Mouse (Mus musculus): ENCODE results near the gene Arcn1. TPM values are rescaled to one million over a fixed set of nuclear protein-coding genes. Genes with fewer than 3 reads are reported as not detected.
A peak's percentile ranks its signal among the peaks of the same experiment; 100 is the strongest.
"Not testable (repeated sequence)": the region's sequence is repeated elsewhere in the genome, so short reads cannot be mapped to it uniquely, and the experiment has no call there.

Gene Arcn1
- polyA plus RNA-seq, 1 experiment from 2014 or later: 138 TPM

DNA sequence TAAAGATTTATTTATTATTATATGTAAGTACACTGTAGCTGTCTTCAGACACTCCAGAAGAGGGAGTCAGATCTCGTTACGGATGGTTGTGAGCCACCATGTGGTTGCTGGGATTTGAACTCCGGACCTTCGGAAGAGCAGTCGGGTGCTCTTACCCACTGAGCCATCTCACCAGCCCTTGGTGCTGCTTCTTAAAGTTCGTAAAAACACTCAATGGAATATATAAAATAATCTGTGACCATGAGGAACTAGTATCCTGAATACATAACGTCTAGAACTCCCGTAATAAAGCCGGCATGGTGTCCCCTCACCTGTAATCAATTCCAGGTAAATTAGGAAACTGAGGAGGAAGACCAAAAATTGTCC lies 367 bp upstream of the Arcn1 start:
- 45% methylated on average over 7 of the region's 9 CpGs for WGBS
- not testable (repeated sequence) for H3K9ac ChIP-seq (ENCODE audit: low read length); H3K27me3 ChIP-seq (replicated peaks; ENCODE audit: control insufficient read depth, insufficient read depth, low read length); ATAC-seq; H3K4me1 ChIP-seq (ENCODE audit: control insufficient read depth, insufficient read depth, low read length); DNase-seq (ENCODE audit: low spot score); H3K36me3 ChIP-seq (ENCODE audit: control insufficient read depth, insufficient read depth, low read length); H3K9me3 ChIP-seq (replicated peaks; ENCODE audit: control insufficient read depth, low read length); H3K27ac ChIP-seq (ENCODE audit: low read depth, low read length)
- peak overlapping the region; percentile 99 for H3K4me3 ChIP-seq (ENCODE audit: low read depth, low read length)
- peak overlapping the region; percentile 65; the same call in 1 of the 2 replicates for H3K4me2 ChIP-seq (ENCODE audit: low read length)

DNA sequence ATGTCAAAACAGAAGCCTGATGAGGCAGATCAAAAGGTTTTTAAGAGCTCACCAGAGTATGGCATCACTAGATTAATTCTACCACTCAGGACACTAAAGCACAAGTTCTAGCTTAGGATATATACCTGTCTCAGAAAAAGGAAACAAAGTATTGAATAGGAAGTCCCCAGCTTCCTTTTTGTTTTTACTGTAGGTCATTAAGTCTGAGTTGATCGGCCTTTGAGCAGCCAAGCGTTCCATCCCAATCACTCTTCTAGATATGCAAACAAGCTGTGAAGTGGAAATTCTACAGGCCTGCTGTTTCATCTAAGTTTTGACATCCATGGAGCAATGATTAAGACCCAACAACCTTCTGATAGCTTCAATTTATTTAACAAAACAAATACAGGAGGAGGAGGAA lies 6.8 kb downstream of the Arcn1 start:
- 95% methylated on average over 2 of the region's 2 CpGs for WGBS
- Histone ChIP-seq H3K4me3 (ENCODE audit: low read depth, low read length) (no peak overlapping the region), H3K27me3 (replicated peaks; ENCODE audit: control insufficient read depth, insufficient read depth, low read length) (no peaks in the 10 kb centered on the region), H3K36me3 (ENCODE audit: control insufficient read depth, insufficient read depth, low read length) (peaks cover 31% of the 10 kb centered on the region), H3K4me2 (ENCODE audit: low read length) (no peak overlapping the region), H3K9ac (ENCODE audit: low read length) (no peak overlapping the region), H3K4me1 (ENCODE audit: control insufficient read depth, insufficient read depth, low read length) (peaks cover under 1% of the 10 kb centered on the region; the same call in 1 of the 2 replicates), H3K27ac (ENCODE audit: low read depth, low read length) (no peak overlapping the region), H3K9me3 (replicated peaks; ENCODE audit: control insufficient read depth, low read length) (no peaks in the 10 kb centered on the region)
- ATAC-seq (no peak), DNase-seq (ENCODE audit: low spot score) (no peak)

- H3K27me3 ChIP-seq (replicated peaks; ENCODE audit: control insufficient read depth, insufficient read depth, low read length): no peaks in the 10 kb centered on the region
- H3K36me3 ChIP-seq (ENCODE audit: control insufficient read depth, insufficient read depth, low read length): peaks cover 81% of the 10 kb centered on the region
- WGBS: 96% methylated on average over 7 of the region's 7 CpGs
- ATAC-seq (no peak), DNase-seq (ENCODE audit: low spot score) (no peak)
- H3K9me3 ChIP-seq (replicated peaks; ENCODE audit: control insufficient read depth, low read length): no peaks in the 10 kb centered on the region
- H3K27ac ChIP-seq (ENCODE audit: low read depth, low read length): no peak overlapping the region
- no peak overlapping the region for H3K4me2 ChIP-seq (ENCODE audit: low read length)
- no peaks in the 10 kb centered on the region for H3K4me1 ChIP-seq (ENCODE audit: control insufficient read depth, insufficient read depth, low read length)
- H3K4me3 ChIP-seq (ENCODE audit: low read depth, low read length): no peak overlapping the region
- no peak overlapping the region for H3K9ac ChIP-seq (ENCODE audit: low read length)
Measured at GRCm38 (mm10) chr9:44748473-44748872, 19.2 kb downstream of the Arcn1 start.

- ATAC-seq: no peak
- no peaks in the 10 kb centered on the region for H3K27me3 ChIP-seq (replicated peaks; ENCODE audit: control insufficient read depth, insufficient read depth, low read length)
- no peak overlapping the region for H3K27ac ChIP-seq (ENCODE audit: low read depth, low read length)
- DNase-seq (ENCODE audit: low spot score): no peak
- no peak overlapping the region for H3K4me2 ChIP-seq (ENCODE audit: low read length)
- H3K36me3 ChIP-seq (ENCODE audit: control insufficient read depth, insufficient read depth, low read length): peaks cover 87% of the 10 kb centered on the region
- H3K4me1 ChIP-seq (ENCODE audit: control insufficient read depth, insufficient read depth, low read length): no peaks in the 10 kb centered on the region
- WGBS: 96% methylated on average over 3 of the region's 3 CpGs
- H3K9me3 ChIP-seq (replicated peaks; ENCODE audit: control insufficient read depth, low read length): no peaks in the 10 kb centered on the region
- no peak overlapping the region for H3K9ac ChIP-seq (ENCODE audit: low read length)
- no peak overlapping the region for H3K4me3 ChIP-seq (ENCODE audit: low read depth, low read length)
Measured at GRCm38 (mm10) chr9:44747341-44747740, 20.3 kb downstream of the Arcn1 start.

DNA sequence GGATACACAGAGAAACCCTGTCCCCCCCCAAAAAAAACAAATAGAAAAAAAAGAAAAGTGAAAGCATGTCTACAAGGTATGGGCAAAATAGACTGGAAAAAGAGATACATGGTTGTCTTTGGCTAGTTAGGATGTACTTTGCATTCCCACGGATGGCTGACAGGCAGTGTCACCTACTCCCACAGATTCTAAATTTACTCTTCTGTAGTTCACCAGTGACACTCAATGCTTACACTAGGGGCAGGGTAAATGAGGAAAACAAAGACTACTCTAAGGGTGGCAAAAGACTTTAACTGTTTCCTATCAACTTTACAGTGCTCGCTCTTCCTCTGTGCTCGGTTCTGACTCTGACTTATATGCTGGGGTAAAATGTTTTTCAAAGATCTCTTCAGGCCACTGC lies 21.0 kb downstream of the Arcn1 start:
- DNase-seq (ENCODE audit: low spot score) (no peak), ATAC-seq (no peak)
- 95% methylated on average over 3 of the region's 3 CpGs for WGBS
- Histone ChIP-seq H3K9ac (ENCODE audit: low read length) (no peak overlapping the region), H3K9me3 (replicated peaks; ENCODE audit: control insufficient read depth, low read length) (no peaks in the 10 kb centered on the region), H3K36me3 (ENCODE audit: control insufficient read depth, insufficient read depth, low read length) (peaks cover 83% of the 10 kb centered on the region), H3K4me3 (ENCODE audit: low read depth, low read length) (no peak overlapping the region), H3K4me1 (ENCODE audit: control insufficient read depth, insufficient read depth, low read length) (no peaks in the 10 kb centered on the region), H3K27me3 (replicated peaks; ENCODE audit: control insufficient read depth, insufficient read depth, low read length) (no peaks in the 10 kb centered on the region), H3K4me2 (ENCODE audit: low read length) (no peak overlapping the region), H3K27ac (ENCODE audit: low read depth, low read length) (no peak overlapping the region)

DNA sequence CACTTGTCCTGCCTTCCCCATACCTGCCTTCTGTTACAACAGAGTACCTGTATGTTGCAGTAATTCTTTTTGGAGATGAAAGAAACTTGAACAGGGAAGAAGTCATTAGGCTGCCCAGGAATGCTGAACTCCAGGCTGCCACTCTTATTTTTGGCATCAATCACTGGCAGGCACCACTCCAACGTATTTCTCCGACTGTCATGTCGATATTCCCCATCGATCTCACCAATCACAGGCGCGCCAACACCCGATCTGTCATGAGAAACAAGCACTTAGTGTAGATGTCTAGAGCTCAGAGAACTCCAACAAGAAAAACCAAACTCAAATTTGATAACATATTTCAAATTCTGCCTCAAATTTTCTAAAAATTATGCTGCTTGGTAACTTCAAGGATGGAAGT lies 22.3 kb downstream of the Arcn1 start:
- Histone ChIP-seq H3K27me3 (replicated peaks; ENCODE audit: control insufficient read depth, insufficient read depth, low read length) (no peaks in the 10 kb centered on the region), H3K9me3 (replicated peaks; ENCODE audit: control insufficient read depth, low read length) (no peaks in the 10 kb centered on the region), H3K4me2 (ENCODE audit: low read length) (no peak overlapping the region), H3K27ac (ENCODE audit: low read depth, low read length) (no peak overlapping the region), H3K36me3 (ENCODE audit: control insufficient read depth, insufficient read depth, low read length) (peaks cover 76% of the 10 kb centered on the region), H3K4me3 (ENCODE audit: low read depth, low read length) (no peak overlapping the region), H3K4me1 (ENCODE audit: control insufficient read depth, insufficient read depth, low read length) (no peaks in the 10 kb centered on the region), H3K9ac (ENCODE audit: low read length) (no peak overlapping the region)
- ATAC-seq (no peak), DNase-seq (ENCODE audit: low spot score) (no peak)
- 82% methylated on average over 7 of the region's 7 CpGs for WGBS

GRCm38 (mm10) chr9:44740663-44741192 lies 26.9 kb downstream of the Arcn1 start:
- H3K4me2 ChIP-seq (ENCODE audit: low read length): no peak overlapping the region
- H3K4me1 ChIP-seq (ENCODE audit: control insufficient read depth, insufficient read depth, low read length): no peaks in the 10 kb centered on the region
- WGBS: 89% methylated on average over 1 of the region's 1 CpGs
- H3K27me3 ChIP-seq (replicated peaks; ENCODE audit: control insufficient read depth, insufficient read depth, low read length): no peaks in the 10 kb centered on the region; the same call in 1 of the 2 replicates
- ATAC-seq (no peak), DNase-seq (ENCODE audit: low spot score) (no peak)
- H3K27ac ChIP-seq (ENCODE audit: low read depth, low read length): no peak overlapping the region
- H3K9me3 ChIP-seq (replicated peaks; ENCODE audit: control insufficient read depth, low read length): no peaks in the 10 kb centered on the region
- no peak overlapping the region for H3K9ac ChIP-seq (ENCODE audit: low read length)
- H3K36me3 ChIP-seq (ENCODE audit: control insufficient read depth, insufficient read depth, low read length): peaks cover 43% of the 10 kb centered on the region
- H3K4me3 ChIP-seq (ENCODE audit: low read depth, low read length): no peak overlapping the region

DNA sequence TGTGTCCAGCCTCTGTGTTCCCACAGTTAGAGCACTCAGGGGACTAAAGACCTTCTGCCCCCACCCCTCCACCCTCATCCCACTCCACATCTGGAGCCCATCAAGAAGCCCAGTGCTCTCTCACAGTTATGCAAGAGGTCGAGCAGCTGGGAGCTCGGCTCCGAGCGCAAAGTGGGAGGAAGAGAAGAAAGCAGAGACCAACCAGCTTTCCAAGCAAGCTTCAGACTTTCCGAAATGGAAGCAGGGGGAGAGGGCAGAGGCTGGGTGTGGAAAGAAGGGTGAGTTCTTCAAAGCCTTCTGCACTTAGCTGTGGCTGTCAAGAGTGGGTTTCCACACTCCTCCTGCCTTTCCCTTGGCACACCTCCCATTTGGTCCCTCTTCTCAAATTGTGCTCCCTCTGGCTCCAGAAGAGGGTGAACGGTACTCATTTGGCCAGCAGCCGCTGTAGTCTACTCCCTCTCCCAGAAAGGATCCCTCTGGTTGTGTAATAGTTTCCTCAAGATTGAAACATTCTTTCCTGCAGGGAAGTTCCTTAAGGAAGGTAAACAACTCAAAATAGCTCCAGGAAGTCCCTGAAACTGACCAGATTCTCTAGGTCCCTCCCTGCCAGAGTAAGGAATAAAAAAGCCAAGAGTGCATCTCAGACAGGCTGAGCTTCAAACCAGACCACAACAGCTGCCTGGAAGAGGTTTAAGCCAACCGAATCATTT lies 30.2 kb downstream of the Arcn1 start:
- 76% methylated on average over 8 of the region's 8 CpGs for WGBS
- Histone ChIP-seq H3K9me3 (replicated peaks; ENCODE audit: control insufficient read depth, low read length) (no peaks in the 10 kb centered on the region), H3K9ac (ENCODE audit: low read length) (no peak overlapping the region), H3K36me3 (ENCODE audit: control insufficient read depth, insufficient read depth, low read length) (peaks cover 11% of the 10 kb centered on the region), H3K27me3 (replicated peaks; ENCODE audit: control insufficient read depth, insufficient read depth, low read length) (no peaks in the 10 kb centered on the region; the same call in 1 of the 2 replicates), H3K4me2 (ENCODE audit: low read length) (no peak overlapping the region), H3K27ac (ENCODE audit: low read depth, low read length) (no peak overlapping the region), H3K4me1 (ENCODE audit: control insufficient read depth, insufficient read depth, low read length) (peaks cover 15% of the 10 kb centered on the region), H3K4me3 (ENCODE audit: low read depth, low read length) (no peak overlapping the region)
- DNase-seq (ENCODE audit: low spot score) (no peak), ATAC-seq (no peak)

GRCm38 (mm10) chr9:44736301-44736700 lies 31.3 kb downstream of the Arcn1 start:
- no peaks in the 10 kb centered on the region; the same call in 1 of the 2 replicates for H3K27me3 ChIP-seq (replicated peaks; ENCODE audit: control insufficient read depth, insufficient read depth, low read length)
- no peak for ATAC-seq
- WGBS: 69% methylated on average over 2 of the region's 2 CpGs

More at GRCm38 (mm10) chr9:44736301-44736700, 31.3 kb downstream of the Arcn1 start:
- Histone ChIP-seq H3K9ac (ENCODE audit: low read length) (no peak overlapping the region), H3K27ac (ENCODE audit: low read depth, low read length) (no peak overlapping the region), H3K36me3 (ENCODE audit: control insufficient read depth, insufficient read depth, low read length) (peaks cover 6% of the 10 kb centered on the region; the same call in 1 of the 2 replicates), H3K4me3 (ENCODE audit: low read depth, low read length) (no peak overlapping the region), H3K9me3 (replicated peaks; ENCODE audit: control insufficient read depth, low read length) (no peaks in the 10 kb centered on the region), H3K4me2 (ENCODE audit: low read length) (no peak overlapping the region), H3K4me1 (ENCODE audit: control insufficient read depth, insufficient read depth, low read length) (peaks cover 15% of the 10 kb centered on the region)
- no peak for DNase-seq (ENCODE audit: low spot score)
